Mouse (Mus musculus) heart, adult 9 months (tissue): Measurements from ENCODE around the gene Dgkd.

Experiments used
- DNase-seq, 2 experiments: peaks; one replicate each; pipeline ENCODE4 v3.0.0; 2022; ENCODE audit warnings: low spot score in 2 of 2

Gene Dgkd

GRCm38 (mm10) chr1:87935095-87935494 lies 82.0 kb downstream of the Dgkd start:
- no peak for DNase-seq

GRCm38 (mm10) chr1:87935546-87935945 lies 82.5 kb downstream of the Dgkd start:
- no peak for DNase-seq

DNA sequence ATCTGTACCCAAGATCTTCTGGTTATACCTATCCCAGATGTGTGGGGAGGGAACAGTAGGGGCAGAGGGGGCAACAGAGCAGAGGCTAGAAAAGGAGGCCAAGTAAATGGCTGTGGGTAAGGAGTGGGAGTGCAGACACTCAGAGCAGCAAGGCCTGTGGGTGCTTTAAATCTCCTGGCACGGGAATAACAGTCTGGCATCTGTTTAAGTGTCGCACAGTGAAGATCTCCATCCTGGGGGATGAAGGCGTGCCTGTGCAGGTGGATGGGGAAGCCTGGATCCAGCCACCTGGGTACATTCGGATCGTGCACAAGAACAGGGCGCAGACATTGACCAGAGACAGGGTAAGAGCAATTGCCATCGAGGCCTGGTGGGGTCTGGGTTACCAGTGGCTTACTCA lies 83.0 kb downstream of the Dgkd start:
- DNase-seq: no peak

DNA sequence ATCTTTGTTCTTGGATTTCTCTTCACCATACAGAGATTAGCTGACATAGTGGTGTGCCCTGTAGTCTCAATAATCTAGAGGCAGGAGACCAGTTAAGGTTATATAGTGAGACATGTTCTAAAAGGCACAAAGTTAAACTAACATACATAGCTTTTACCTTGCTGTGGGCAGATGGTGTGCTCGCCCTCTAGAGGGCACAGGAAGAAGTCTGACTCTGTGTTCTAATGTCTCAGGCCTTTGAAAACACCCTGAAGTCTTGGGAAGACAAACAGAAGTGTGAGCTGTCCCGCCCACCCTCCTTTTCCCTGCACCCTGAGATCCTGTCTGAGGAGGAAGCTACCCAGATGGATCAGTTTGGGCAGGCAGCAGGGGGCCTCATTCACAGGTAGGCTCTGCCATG lies 83.4 kb downstream of the Dgkd start:
- DNase-seq: no peak

DNA sequence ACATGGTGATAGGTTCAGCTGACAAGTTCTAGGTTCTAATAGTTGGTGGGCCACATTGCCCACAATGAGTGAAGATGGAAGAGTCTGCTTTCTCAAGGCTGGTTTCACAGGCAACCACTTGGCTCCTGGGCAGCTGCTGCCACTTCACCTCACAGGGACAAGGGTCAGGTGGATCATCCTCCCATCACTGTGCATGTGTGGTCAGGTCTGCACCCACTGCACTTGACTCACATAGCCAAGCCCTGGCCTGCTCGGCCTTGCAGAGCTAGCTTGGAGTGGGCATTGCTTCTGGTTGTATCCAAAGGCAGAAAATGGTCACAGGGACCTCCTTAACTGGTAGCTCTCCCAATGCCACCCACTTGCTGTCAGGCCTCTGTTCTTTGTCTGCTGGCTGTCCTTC lies 88.7 kb downstream of the Dgkd start:
- no peak for DNase-seq

- peak in 1 of 2 experiments; percentile 30 for DNase-seq
Measured at GRCm38 (mm10) chr1:87947681-87948091, 94.6 kb downstream of the Dgkd start.

DNA sequence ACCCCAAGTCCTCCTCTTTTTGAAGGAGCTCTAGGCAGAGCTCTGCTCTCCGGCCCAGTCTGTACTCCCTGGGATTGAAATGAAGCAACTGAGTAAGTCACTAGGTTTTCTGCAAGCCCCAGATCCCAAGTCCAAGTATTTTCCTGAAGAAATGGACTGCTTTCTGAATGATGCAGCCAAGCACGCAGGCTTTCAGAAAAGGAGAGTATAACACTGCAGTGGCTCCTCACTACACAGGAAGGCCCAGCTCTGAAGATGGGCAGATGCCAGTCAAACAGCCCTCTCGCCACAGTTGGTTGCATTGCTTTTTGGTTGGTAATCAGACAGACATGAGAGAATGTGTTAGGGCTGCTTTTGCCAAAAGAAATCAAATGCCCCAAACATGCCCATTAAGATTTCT lies 98.6 kb downstream of the Dgkd start:
- DNase-seq: no peak

DNA sequence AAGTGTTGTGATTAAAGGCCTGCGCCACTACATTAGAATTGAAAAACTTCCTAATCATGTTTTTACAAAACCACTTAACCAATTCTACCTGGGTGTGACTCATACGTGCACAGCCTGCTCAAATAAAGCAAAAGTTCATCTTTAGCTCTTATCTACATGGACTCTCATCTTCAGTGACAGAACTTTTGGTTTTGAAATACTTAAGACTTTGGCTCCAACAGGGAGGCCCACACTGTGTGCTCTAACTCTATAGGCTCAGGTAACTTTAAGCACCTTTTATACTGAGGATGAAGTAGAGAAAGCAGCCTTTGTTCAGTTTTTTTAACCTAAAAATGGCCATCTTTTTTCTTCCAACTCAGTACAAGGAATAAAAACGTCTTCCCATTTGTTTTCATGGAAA lies 100.0 kb downstream of the Dgkd start:
- DNase-seq: no peak

GRCm38 (mm10) chr1:87958931-87959330 lies 105.8 kb downstream of the Dgkd start:
- no peak for DNase-seq

GRCm38 (mm10) chr1:87959532-87959931 lies 106.4 kb downstream of the Dgkd start:
- DNase-seq: no peak

- DNase-seq: no peak
Measured at GRCm38 (mm10) chr1:87959998-87960431, 106.9 kb downstream of the Dgkd start.

GRCm38 (mm10) chr1:87960752-87961151 lies 107.7 kb downstream of the Dgkd start:
- no peak for DNase-seq

GRCm38 (mm10) chr1:87961459-87962167 lies 108.5 kb downstream of the Dgkd start:
- no peak for DNase-seq

DNA sequence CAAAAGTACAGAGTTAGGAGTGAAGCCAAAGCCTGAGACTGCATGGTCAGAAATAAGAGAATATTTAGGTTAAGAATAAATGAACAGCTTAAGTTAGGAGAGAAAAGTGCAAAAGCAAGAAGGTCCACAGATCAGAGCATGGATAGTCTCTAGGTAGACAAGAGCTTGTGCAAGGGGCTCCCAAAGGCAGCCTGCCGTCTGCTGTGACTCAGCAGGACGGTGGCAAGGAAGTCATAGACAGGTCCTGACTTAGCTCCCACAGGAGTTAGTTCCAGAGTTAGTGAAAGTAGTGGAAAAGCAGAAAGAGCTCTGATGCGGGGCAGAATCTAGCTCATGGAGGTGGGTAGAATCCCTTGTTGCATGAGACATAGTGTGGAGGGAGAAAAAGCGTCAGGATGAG lies 117.3 kb downstream of the Dgkd start:
- no peak for DNase-seq

DNA sequence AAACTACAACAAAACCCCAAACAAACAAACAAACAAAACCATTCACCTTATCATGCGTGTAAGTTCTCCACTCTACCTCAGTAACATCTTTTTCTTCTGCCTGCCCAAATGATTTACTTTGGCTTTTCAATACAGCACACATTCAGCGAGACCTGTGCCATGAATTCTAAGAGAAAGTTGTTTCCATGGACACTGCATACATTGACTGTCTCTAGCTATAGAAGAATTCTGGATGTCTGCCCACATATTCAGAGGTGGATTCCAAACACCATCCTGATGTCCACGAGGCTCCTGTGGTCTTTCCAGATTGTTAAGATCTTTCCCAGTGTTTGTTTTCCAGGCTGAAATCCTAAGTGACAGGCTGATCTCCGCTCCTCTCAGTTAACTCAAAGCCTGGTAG lies 129.2 kb downstream of the Dgkd start:
- no peak for DNase-seq

DNA sequence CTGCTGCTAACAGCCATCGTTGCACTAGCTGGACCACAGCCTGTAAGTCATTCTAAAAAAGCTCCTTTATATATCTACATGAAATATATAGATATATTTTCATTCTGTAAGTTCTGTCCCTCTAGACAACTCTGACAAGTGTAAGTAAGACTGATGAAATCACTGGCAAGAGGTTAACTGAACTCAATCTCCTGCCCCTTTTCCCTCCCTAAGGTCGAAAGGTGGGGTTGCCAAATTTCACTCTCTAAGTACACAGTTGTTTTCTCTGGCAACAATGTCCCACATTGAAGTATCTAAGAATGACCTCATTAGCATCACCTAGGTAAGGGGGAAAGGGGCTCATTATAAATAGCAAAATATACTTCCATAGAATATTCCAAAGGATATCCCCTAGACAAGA lies 139.6 kb downstream of the Dgkd start:
- no peak for DNase-seq
